Mouse (Mus musculus) embryo, embryonic 11.5 days (tissue): ENCODE measurements at regions not wholly inside any gene's neighbourhood (a gene's known extent, or its start where the extent isn't known, plus 50 kb on each side); places are given as distances from the start of the nearest gene placed in this dataset.

ENCODE experiments used
- DNase-seq: peaks from one replicate; pipeline ENCODE4 v3.0.0-alpha.2; 2012; ENCODE audit warnings: low read depth, low spot score

GRCm38 (mm10) chr12:12578278-12578677 is 316.3 kb downstream of the Fam49a start:
- no peak for DNase-seq

GRCm38 (mm10) chr12:12570563-12571251 is 308.8 kb downstream of the Fam49a start:
- DNase-seq = no peak

GRCm38 (mm10) chr12:12567734-12568104 is 305.8 kb downstream of the Fam49a start:
- DNase-seq = no peak

- no peak for DNase-seq
Measured at GRCm38 (mm10) chr12:12567058-12567733, 305.3 kb downstream of the Fam49a start.

GRCm38 (mm10) chr12:12562267-12562666 is 300.3 kb downstream of the Fam49a start:
- no peak for DNase-seq

GRCm38 (mm10) chr12:12551818-12552217 is 289.9 kb downstream of the Fam49a start:
- no peak for DNase-seq

- no peak for DNase-seq
Measured at GRCm38 (mm10) chr12:12549649-12550048, 287.7 kb downstream of the Fam49a start.

GRCm38 (mm10) chr12:12548688-12549087 is 286.7 kb downstream of the Fam49a start:
- no peak for DNase-seq

- no peak for DNase-seq
Measured at GRCm38 (mm10) chr12:12547477-12547876, 285.5 kb downstream of the Fam49a start.

GRCm38 (mm10) chr12:12546372-12547031 is 284.6 kb downstream of the Fam49a start:
- no peak for DNase-seq

GRCm38 (mm10) chr12:12541076-12542070 is 279.4 kb downstream of the Fam49a start:
- no peak for DNase-seq

GRCm38 (mm10) chr12:12539291-12539690 is 277.4 kb downstream of the Fam49a start:
- no peak for DNase-seq

GRCm38 (mm10) chr12:12534779-12535178 is 272.8 kb downstream of the Fam49a start:
- no peak for DNase-seq

GRCm38 (mm10) chr12:12530796-12531195 is 268.9 kb downstream of the Fam49a start:
- no peak for DNase-seq

- DNase-seq = no peak
Measured at GRCm38 (mm10) chr12:12529541-12529940, 267.6 kb downstream of the Fam49a start.

- DNase-seq = no peak
Measured at GRCm38 (mm10) chr12:12528478-12528981, 266.6 kb downstream of the Fam49a start.

- DNase-seq = no peak
Measured at GRCm38 (mm10) chr12:12527766-12528477, 266.0 kb downstream of the Fam49a start.

- no peak for DNase-seq
Measured at GRCm38 (mm10) chr12:12527366-12527765, 265.4 kb downstream of the Fam49a start.

- DNase-seq = no peak
Measured at GRCm38 (mm10) chr12:12520311-12520852, 258.4 kb downstream of the Fam49a start.

GRCm38 (mm10) chr12:12518490-12519070 is 256.6 kb downstream of the Fam49a start:
- no peak for DNase-seq
